Mouse (Mus musculus): Measurements from ENCODE around the gene Ropn1. TPM values are rescaled to one million over a fixed set of nuclear protein-coding genes. Genes with fewer than 3 reads are reported as not detected.

Gene Ropn1
- polyA plus RNA-seq (2012; fragmentation: generic; extraction: Trizol): not detected

- no peak within 1 kb of the TSS for H3K4me2 ChIP-seq (ENCODE audit: low read depth)
- H3ac ChIP-seq (ENCODE audit: control insufficient read depth, insufficient read length): no peak within 1 kb of the TSS
- no peaks in the 10 kb centered on the region for H3K36me3 ChIP-seq (ENCODE audit: control insufficient read depth, insufficient read depth)
- H3K27me3 ChIP-seq (ENCODE audit: control insufficient read depth, insufficient read depth, insufficient read length): no peaks in the 10 kb centered on the region
- H3K4me3 ChIP-seq: no peak within 1 kb of the TSS
- no peak for TF ChIP-seq REST (IDR thresholded peaks at IDR 0.05; ENCODE audit: insufficient read depth, insufficient read length)
- no peak for TF ChIP-seq TCF3 (IDR thresholded peaks at IDR 0.05; ENCODE audit: insufficient read length, low read depth)
- no peak for TF ChIP-seq MAX (IDR thresholded peaks at IDR 0.05; ENCODE audit: low read depth)
- TF ChIP-seq SRF (IDR thresholded peaks at IDR 0.05; ENCODE audit: control insufficient read depth, insufficient read length, low read depth): no peak
- no peak for TF ChIP-seq USF1 (IDR thresholded peaks at IDR 0.05; ENCODE audit: low read depth)
- TF ChIP-seq POLR2AphosphoS2 (IDR thresholded peaks at IDR 0.05; ENCODE audit: insufficient read length, low read depth): no peak
- TF ChIP-seq CEBPB (IDR thresholded peaks at IDR 0.05; ENCODE audit: insufficient read depth, poor library complexity, severe bottlenecking): no peak
- TF ChIP-seq MYOG (IDR thresholded peaks at IDR 0.05; ENCODE audit: control insufficient read depth in 1 of 3, insufficient read depth in 1 of 3, insufficient read length in 2 of 3, low read depth in 2 of 3): no peak
- TF ChIP-seq TCF12 (IDR thresholded peaks at IDR 0.05; ENCODE audit: insufficient read depth, poor library complexity, severe bottlenecking): no peak
- no peak for TF ChIP-seq E2F4 (IDR thresholded peaks at IDR 0.05; ENCODE audit: insufficient read depth)
- TF ChIP-seq MYOD1 (IDR thresholded peaks at IDR 0.05; ENCODE audit: control insufficient read depth in 1 of 3, insufficient read length in 2 of 3, low read depth in 2 of 3): no peak
- TF ChIP-seq POLR2A (IDR thresholded peaks at IDR 0.05; ENCODE audit: insufficient read length, low read depth): no peak
- no peaks in the 10 kb centered on the region for H3K79me2 ChIP-seq (ENCODE audit: control insufficient read depth, insufficient read depth)
Observed at GRCm38 (mm10) chr16:34649621-34650020, at the start of gene Ropn1. Gene Ropn1 (plus strand): TSS chr16:34649921.

- no peaks in the 10 kb centered on the region for H3K27me3 ChIP-seq (ENCODE audit: control insufficient read depth, insufficient read depth, insufficient read length)
- no peaks in the 10 kb centered on the region for H3K79me2 ChIP-seq (ENCODE audit: control insufficient read depth, insufficient read depth)
- no peak overlapping the region for H3K4me3 ChIP-seq
- H3K4me2 ChIP-seq (ENCODE audit: low read depth): no peak overlapping the region
- TF ChIP-seq E2F4 (IDR thresholded peaks at IDR 0.05; ENCODE audit: insufficient read depth) (no peak), TCF12 (IDR thresholded peaks at IDR 0.05; ENCODE audit: insufficient read depth, poor library complexity, severe bottlenecking) (no peak), MYOD1 (IDR thresholded peaks at IDR 0.05; ENCODE audit: control insufficient read depth in 1 of 3, insufficient read length in 2 of 3, low read depth in 2 of 3) (no peak), MYOG (IDR thresholded peaks at IDR 0.05; ENCODE audit: control insufficient read depth in 1 of 3, insufficient read depth in 1 of 3, insufficient read length in 2 of 3, low read depth in 2 of 3) (no peak), SRF (IDR thresholded peaks at IDR 0.05; ENCODE audit: control insufficient read depth, insufficient read length, low read depth) (no peak)
- H3ac ChIP-seq (ENCODE audit: control insufficient read depth, insufficient read length): no peak overlapping the region
- H3K36me3 ChIP-seq (ENCODE audit: control insufficient read depth, insufficient read depth): no peaks in the 10 kb centered on the region
Observed at GRCm38 (mm10) chr16:34601954-34602353, 47.8 kb upstream of the Ropn1 start.

GRCm38 (mm10) chr16:34603076-34603475, 46.6 kb upstream of the Ropn1 start:
- no peak for TF ChIP-seq TCF12 (IDR thresholded peaks at IDR 0.05; ENCODE audit: insufficient read depth, poor library complexity, severe bottlenecking)
- TF ChIP-seq CEBPB (IDR thresholded peaks at IDR 0.05; ENCODE audit: insufficient read depth, poor library complexity, severe bottlenecking): no peak
- TF ChIP-seq USF1 (IDR thresholded peaks at IDR 0.05; ENCODE audit: low read depth): no peak
- TF ChIP-seq POLR2AphosphoS2 (IDR thresholded peaks at IDR 0.05; ENCODE audit: insufficient read length, low read depth): no peak
- no peak for TF ChIP-seq POLR2A (IDR thresholded peaks at IDR 0.05; ENCODE audit: insufficient read length, low read depth)
- TF ChIP-seq REST (IDR thresholded peaks at IDR 0.05; ENCODE audit: insufficient read depth, insufficient read length): no peak
- no peak for TF ChIP-seq TCF3 (IDR thresholded peaks at IDR 0.05; ENCODE audit: insufficient read length, low read depth)
- no peak for TF ChIP-seq MYOD1 (IDR thresholded peaks at IDR 0.05; ENCODE audit: control insufficient read depth in 1 of 3, insufficient read length in 2 of 3, low read depth in 2 of 3)
- TF ChIP-seq E2F4 (IDR thresholded peaks at IDR 0.05; ENCODE audit: insufficient read depth): no peak
- TF ChIP-seq SRF (IDR thresholded peaks at IDR 0.05; ENCODE audit: control insufficient read depth, insufficient read length, low read depth): no peak
- no peak for TF ChIP-seq MAX (IDR thresholded peaks at IDR 0.05; ENCODE audit: low read depth)
- no peak for TF ChIP-seq MYOG (IDR thresholded peaks at IDR 0.05; ENCODE audit: control insufficient read depth in 1 of 3, insufficient read depth in 1 of 3, insufficient read length in 2 of 3, low read depth in 2 of 3)
- no peak overlapping the region for H3ac ChIP-seq (ENCODE audit: control insufficient read depth, insufficient read length)
- no peak overlapping the region for H3K4me3 ChIP-seq
- H3K27me3 ChIP-seq (ENCODE audit: control insufficient read depth, insufficient read depth, insufficient read length): no peaks in the 10 kb centered on the region
- H3K36me3 ChIP-seq (ENCODE audit: control insufficient read depth, insufficient read depth): no peaks in the 10 kb centered on the region
- peak overlapping the region; percentile 79 for H3K4me2 ChIP-seq (ENCODE audit: low read depth)
- no peaks in the 10 kb centered on the region for H3K79me2 ChIP-seq (ENCODE audit: control insufficient read depth, insufficient read depth)

- Histone ChIP-seq H3K79me2 (ENCODE audit: control insufficient read depth, insufficient read depth) (no peaks in the 10 kb centered on the region), H3K4me2 (ENCODE audit: low read depth) (peak overlapping the region; percentile 79), H3ac (ENCODE audit: control insufficient read depth, insufficient read length) (no peak overlapping the region), H3K4me3 (no peak overlapping the region), H3K27me3 (ENCODE audit: control insufficient read depth, insufficient read depth, insufficient read length) (no peaks in the 10 kb centered on the region), H3K36me3 (ENCODE audit: control insufficient read depth, insufficient read depth) (no peaks in the 10 kb centered on the region)
- TF ChIP-seq MYOG (IDR thresholded peaks at IDR 0.05; ENCODE audit: control insufficient read depth in 1 of 3, insufficient read depth in 1 of 3, insufficient read length in 2 of 3, low read depth in 2 of 3): peak in 1 of 3 experiments; percentile 74
- TF ChIP-seq TCF12 (IDR thresholded peaks at IDR 0.05; ENCODE audit: insufficient read depth, poor library complexity, severe bottlenecking): no peak
Observed at GRCm38 (mm10) chr16:34603854-34604253, 45.9 kb upstream of the Ropn1 start.

- no peaks in the 10 kb centered on the region for H3K27me3 ChIP-seq (ENCODE audit: control insufficient read depth, insufficient read depth, insufficient read length)
- H3ac ChIP-seq (ENCODE audit: control insufficient read depth, insufficient read length): no peak overlapping the region
- TF ChIP-seq SRF (IDR thresholded peaks at IDR 0.05; ENCODE audit: control insufficient read depth, insufficient read length, low read depth) (no peak), TCF3 (IDR thresholded peaks at IDR 0.05; ENCODE audit: insufficient read length, low read depth) (no peak), REST (IDR thresholded peaks at IDR 0.05; ENCODE audit: insufficient read depth, insufficient read length) (no peak), MAX (IDR thresholded peaks at IDR 0.05; ENCODE audit: low read depth) (no peak), CEBPB (IDR thresholded peaks at IDR 0.05; ENCODE audit: insufficient read depth, poor library complexity, severe bottlenecking) (no peak), USF1 (IDR thresholded peaks at IDR 0.05; ENCODE audit: low read depth) (no peak)
- no peaks in the 10 kb centered on the region for H3K79me2 ChIP-seq (ENCODE audit: control insufficient read depth, insufficient read depth)
- no peaks in the 10 kb centered on the region for H3K36me3 ChIP-seq (ENCODE audit: control insufficient read depth, insufficient read depth)
- H3K4me3 ChIP-seq: no peak overlapping the region
- no peak overlapping the region for H3K4me2 ChIP-seq (ENCODE audit: low read depth)
Observed at GRCm38 (mm10) chr16:34605679-34606078, 44.0 kb upstream of the Ropn1 start.

All from myocyte (in vitro differentiated cells).